In the genomic region with DNA sequence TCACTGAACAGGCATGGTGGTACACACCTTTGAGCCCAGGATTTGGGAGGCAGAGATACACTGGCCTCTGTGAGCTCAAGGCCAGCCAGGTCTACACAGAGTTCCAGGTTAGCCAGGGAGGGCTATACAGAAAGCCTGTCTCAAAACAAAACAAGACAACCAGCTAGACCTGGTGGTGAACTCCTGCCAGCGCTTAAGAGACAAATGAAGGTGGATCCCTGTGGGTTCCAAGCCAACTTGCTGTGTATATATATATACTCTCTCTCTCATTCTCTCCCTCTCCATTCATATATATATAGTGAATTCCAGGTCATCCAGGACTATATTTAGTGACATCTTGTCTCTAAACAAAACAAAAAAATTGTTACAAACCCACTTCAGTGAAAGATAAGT, we compare ENCODE assay signal across 1 mouse cellular context.
TF ChIP-seq lines count a peak whose summit lies in the region.

No protein-coding gene starts in this region.

TF ChIP-seq in CH12.LX, 34 proteins besides CTCF, POLR2A, EP300 and RAD21:
- no peak for TF ChIP-seq USF1 (IDR thresholded peaks at IDR 0.05; ENCODE audit: low read depth, low read length)
- TF ChIP-seq USF2 (conservative IDR thresholded peaks at IDR 0.05; ENCODE audit: low read depth, low read length): no peak
- no peak for TF ChIP-seq POLR2AphosphoS2 (IDR thresholded peaks at IDR 0.05; ENCODE audit: low read depth, low read length)
- TF ChIP-seq NELFE (IDR thresholded peaks at IDR 0.05; ENCODE audit: low read depth, low read length): no peak
- no peak for TF ChIP-seq CHD2 (IDR thresholded peaks at IDR 0.05; ENCODE audit: low read length)
- no peak for TF ChIP-seq KAT2A (IDR thresholded peaks at IDR 0.05; ENCODE audit: insufficient replicate concordance, low read length)
- TF ChIP-seq NRF1 (IDR thresholded peaks at IDR 0.05; ENCODE audit: low read depth, low read length): no peak
- TF ChIP-seq JUND (conservative IDR thresholded peaks at IDR 0.05; ENCODE audit: low read depth, low read length): no peak
- no peak for TF ChIP-seq ELF1 (IDR thresholded peaks at IDR 0.05; ENCODE audit: low read depth, low read length)
- TF ChIP-seq TCF12 (IDR thresholded peaks at IDR 0.05; ENCODE audit: low read depth, low read length): no peak
- no peak for TF ChIP-seq UBTF (IDR thresholded peaks at IDR 0.05; ENCODE audit: low read depth, low read length)
- TF ChIP-seq MXI1 (IDR thresholded peaks at IDR 0.05; ENCODE audit: low read depth, low read length): no peak
- no peak for TF ChIP-seq BHLHE40 (IDR thresholded peaks at IDR 0.05; ENCODE audit: low read depth, low read length)
- no peak for TF ChIP-seq CHD1 (IDR thresholded peaks at IDR 0.05; ENCODE audit: low read depth, low read length)
- no peak; the same call in 1 of the 2 replicates for TF ChIP-seq MAX (IDR thresholded peaks at IDR 0.05; ENCODE audit: low read length)
- no peak for TF ChIP-seq ZC3H11A (IDR thresholded peaks at IDR 0.05; ENCODE audit: low read depth, low read length)
TF ChIP-seq in CH12.LX: peak in this region for 0.
